Mouse (Mus musculus) c-Kit-positive CD71-negative TER-119-negative erythroid progenitor cells, embryonic 14.5 days (primary cell): Measurements from ENCODE around the gene Atp5h.

Experiments used
- DNase-seq: peaks from one replicate; pipeline ENCODE4 v3.0.0-alpha.2; 2013; ENCODE audit warnings: low read depth

Gene Atp5h

GRCm38 (mm10) chr11:115366039-115366705, 53.6 kb downstream of the Atp5h start:
- DNase-seq, result no peak
